ENCODE assay signal across 8 mouse cellular contexts in genomic region chrX:60403764-60404667, GRCm38 (mm10).
DNase-seq lines count a peak whose midpoint lies in the region; ATAC-seq and TF ChIP-seq lines count a peak whose summit lies in the region.

No protein-coding gene starts in this region.

- peak; percentile 85 for ATAC-seq in Patski
- peak; percentile 70 for ATAC-seq in forebrain, postnatal 0 days

- H3K27ac ChIP-seq in forebrain, postnatal 0 days (ENCODE audit: low read depth, low read length), result peak overlapping the region; percentile 85
- peak overlapping the region; percentile 98 for H3K27ac ChIP-seq in hindbrain, embryonic 10.5 days

- no peak for TF ChIP-seq CTCF in Patski (IDR thresholded peaks at IDR 0.05)
- no peak for TF ChIP-seq CTCF in forebrain, postnatal 0 days (IDR thresholded peaks at IDR 0.05; ENCODE audit: low read depth)

- peak overlapping the region; percentile 66 for H3K9ac ChIP-seq in forebrain, postnatal 0 days

- no peak for DNase-seq in Patski (ENCODE audit: low read depth, low spot score)
- peak; percentile 51 for DNase-seq in cerebellum, adult 8-10 months
- DNase-seq in forebrain, postnatal 0 days, result peak; percentile 57
- peak; percentile 67 for DNase-seq in hindbrain, embryonic 10.5 days (ENCODE audit: low spot score)
- peak; percentile 15 to 31 for DNase-seq in layer of hippocampus, postnatal 14 days (ENCODE audit: low spot score in 2 of 2)
- DNase-seq in lung, postnatal 36 days, result peak; percentile 59
- DNase-seq in right cerebral cortex, adult 18-20 months, result peak; percentile 34
- DNase-seq in urinary bladder, adult 2 months (ENCODE audit: low spot score), result peak; percentile 67

- H3K9me3 ChIP-seq in forebrain, postnatal 0 days (ENCODE audit: low read length), result no peaks in the 10 kb centered on the region
- H3K9me3 ChIP-seq in hindbrain, embryonic 10.5 days, result no peaks in the 10 kb centered on the region

- in situ Hi-C loops in Patski (cut with MboI; ENCODE audit: low pct_unique_long_range_greater_than_20kb), result loop anchor here (10.0 to 25.0 kb wide), 2 partner anchors 389 to 1217 kb away; no protein-coding TSS in a partner anchor

- H3K27me3 ChIP-seq in Patski, result peaks cover 27% of the 10 kb centered on the region
- no peaks in the 10 kb centered on the region for H3K27me3 ChIP-seq in forebrain, postnatal 0 days (ENCODE audit: insufficient read depth, low read length)
- H3K27me3 ChIP-seq in hindbrain, embryonic 10.5 days (ENCODE audit: insufficient read depth, poor library complexity, severe bottlenecking), result no peaks in the 10 kb centered on the region

- H3K36me3 ChIP-seq in forebrain, postnatal 0 days (ENCODE audit: insufficient read depth), result no peaks in the 10 kb centered on the region
- no peaks in the 10 kb centered on the region for H3K36me3 ChIP-seq in hindbrain, embryonic 10.5 days

- WGBS in forebrain, postnatal 0 days, result 35% methylated on average over 56 of the region's 126 CpGs
- 23% methylated on average over 113 of the region's 126 CpGs for WGBS in hindbrain, embryonic 10.5 days

- H3K4me3 ChIP-seq in forebrain, postnatal 0 days (ENCODE audit: low read depth, low read length), result peak overlapping the region; percentile 59
- H3K4me3 ChIP-seq in hindbrain, embryonic 10.5 days, result peak overlapping the region; percentile 68

- CTCF ChIA-PET in Patski (lab: Charles Lee), result no interaction called here

- peak overlapping the region; percentile 57 for H3K4me2 ChIP-seq in forebrain, postnatal 0 days (ENCODE audit: low read depth)

- POLR2A ChIA-PET in Patski (lab: Charles Lee), result no interaction called here

- H3K4me1 ChIP-seq in forebrain, postnatal 0 days (ENCODE audit: insufficient read depth), result no peaks in the 10 kb centered on the region
- peaks cover 12% of the 10 kb centered on the region; the same call in 1 of the 2 replicates for H3K4me1 ChIP-seq in hindbrain, embryonic 10.5 days (replicated peaks)
